Mouse (Mus musculus) small intestine, adult 2 months (tissue): ENCODE measurements around the gene Man1c1. TPM values are rescaled to one million over a fixed set of nuclear protein-coding genes. Genes with fewer than 3 reads are reported as not detected.

Source experiments
- H3K27ac ChIP-seq: fragments of 200-500 bp; 2 replicates; pipeline ENCODE4 v1.5.1; 2012; ENCODE audit warnings: low read depth, low read length, control low read depth, inconsistent platforms; ENCODE audit not compliant: insufficient read depth
- H3K27me3 ChIP-seq: fragments of 200-500 bp; 2 replicates; pipeline ENCODE4 v1.6.1; 2012; ENCODE audit warnings: mild to moderate bottlenecking, moderate library complexity, low read length, inconsistent platforms; ENCODE audit not compliant: control insufficient read depth, insufficient read depth
- H3K36me3 ChIP-seq: fragments of 200-500 bp; 2 replicates; pipeline ENCODE4 v1.6.1; 2012; ENCODE audit warnings: mild to moderate bottlenecking, low read length, control low read depth, inconsistent platforms; ENCODE audit not compliant: control insufficient read depth, insufficient read depth
- H3K4me1 ChIP-seq: fragments of 200-500 bp; 2 replicates; pipeline ENCODE4 v1.6.1; 2012; ENCODE audit warnings: low read length, inconsistent platforms, mixed read lengths; ENCODE audit not compliant: control insufficient read depth, insufficient read depth, insufficient read length
- H3K4me3 ChIP-seq: fragments of 200-500 bp; 2 replicates; pipeline ENCODE4 v1.5.1; 2012; ENCODE audit warnings: low read depth, mild to moderate bottlenecking, control low read depth, inconsistent platforms, low read length, moderate library complexity
- CTCF ChIP-seq: fragments of 200-500 bp; IDR thresholded peaks from 2 replicates; pipeline ENCODE4 v1.5.1; 2012; ENCODE audit warnings: low read depth, mild to moderate bottlenecking, control low read depth, inconsistent platforms, low read length, moderate library complexity, mixed read lengths; ENCODE audit not compliant: insufficient replicate concordance, insufficient read length; ENCODE audit errors: extremely low read depth
- POLR2A ChIP-seq: fragments of 200-500 bp; IDR thresholded peaks from 2 replicates; pipeline ENCODE4 v1.6.1; 2012; ENCODE audit warnings: low read depth, mild to moderate bottlenecking, control low read depth, inconsistent platforms, low read length, moderate library complexity
- WGBS: fragments of 180-500 bp; shearing (Covaris S2); methylation state at CpG from one replicate; pipeline ENCODE4 v1.1.7; 2018; 5-methylcytosine and 5-hydroxymethylcytosine counted together
- polyA plus RNA-seq: library from polyadenylated mRNA; depleted of rRNA; stranded (reverse); fragments of >200 nt; gene quantifications from 2 replicates; pipeline ENCODE4 v1.2.3, GENCODE M21; 2012

The Man1c1 gene
- polyA plus RNA-seq, 1 experiment = 3.7 TPM

- 2% methylated on average over 89 of the region's 90 CpGs for WGBS
- Histone ChIP-seq H3K4me3 (peak overlapping the region; percentile 74), H3K27ac (no peak overlapping the region), H3K27me3 (peaks cover 32% of the 10 kb centered on the region), H3K36me3 (no peaks in the 10 kb centered on the region), H3K4me1 (peaks cover 13% of the 10 kb centered on the region)
- TF ChIP-seq POLR2A = no peak
- TF ChIP-seq CTCF = no peak
Observed at GRCm38 (mm10) chr4:134702981-134703834, 882 bp downstream of the Man1c1 start.

GRCm38 (mm10) chr4:134701934-134702333 is 2.2 kb downstream of the Man1c1 start:
- H3K27me3 ChIP-seq = peaks cover 32% of the 10 kb centered on the region
- H3K4me1 ChIP-seq = peaks cover 13% of the 10 kb centered on the region
- no peak for TF ChIP-seq POLR2A
- peak; percentile 81 for TF ChIP-seq CTCF
- H3K27ac ChIP-seq = no peak overlapping the region
- 8% methylated on average over 6 of the region's 6 CpGs for WGBS
- H3K4me3 ChIP-seq = peak overlapping the region; percentile 23; the same call in 1 of the 2 replicates
- H3K36me3 ChIP-seq = no peaks in the 10 kb centered on the region

GRCm38 (mm10) chr4:134700911-134701310 is 3.2 kb downstream of the Man1c1 start:
- WGBS = 79% methylated on average over 2 of the region's 2 CpGs
- Histone ChIP-seq H3K27me3 (peaks cover 32% of the 10 kb centered on the region), H3K27ac (no peak overlapping the region), H3K4me1 (peaks cover 13% of the 10 kb centered on the region), H3K36me3 (no peaks in the 10 kb centered on the region), H3K4me3 (no peak overlapping the region)
- TF ChIP-seq POLR2A = no peak
- TF ChIP-seq CTCF = no peak

DNA sequence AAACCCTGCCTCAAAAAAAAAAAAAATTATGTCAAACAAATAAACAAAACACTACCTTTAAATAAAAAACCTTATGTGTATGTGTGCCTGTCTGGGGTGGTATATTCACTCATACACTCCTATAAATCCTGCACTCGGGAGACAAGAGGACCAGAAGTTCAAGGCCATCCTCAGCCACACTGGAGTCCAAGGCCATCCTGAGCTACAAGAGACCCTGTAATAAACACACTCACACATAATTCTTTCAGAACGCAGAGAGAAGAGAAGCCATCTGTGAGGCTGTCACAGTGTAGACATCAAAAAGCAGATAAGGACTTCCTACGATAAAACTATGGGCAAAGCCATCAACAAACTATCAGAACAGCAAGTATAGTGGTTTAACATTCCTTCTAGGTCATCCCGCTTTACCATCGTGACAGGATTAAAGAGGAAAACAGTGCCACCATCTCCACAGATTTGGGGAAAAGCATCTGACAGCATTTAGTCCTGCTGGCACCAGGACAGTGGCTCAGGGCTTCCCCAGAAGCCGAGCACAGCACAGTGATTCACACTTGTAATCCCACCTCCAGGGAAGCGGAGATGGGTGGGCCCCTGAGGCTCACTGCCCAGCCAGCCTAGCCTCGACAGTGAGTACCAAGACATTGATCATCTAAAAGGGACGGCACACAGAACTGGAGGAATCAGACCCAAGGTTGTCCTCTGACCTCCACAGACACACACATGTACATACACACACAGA is 10.7 kb downstream of the Man1c1 start:
- no peak overlapping the region for H3K27ac ChIP-seq
- H3K36me3 ChIP-seq = no peaks in the 10 kb centered on the region
- no peaks in the 10 kb centered on the region for H3K4me1 ChIP-seq
- no peaks in the 10 kb centered on the region for H3K27me3 ChIP-seq
- TF ChIP-seq POLR2A (no peak), CTCF (no peak)
- 65% methylated on average over 9 of the region's 9 CpGs for WGBS
- no peak overlapping the region for H3K4me3 ChIP-seq

DNA sequence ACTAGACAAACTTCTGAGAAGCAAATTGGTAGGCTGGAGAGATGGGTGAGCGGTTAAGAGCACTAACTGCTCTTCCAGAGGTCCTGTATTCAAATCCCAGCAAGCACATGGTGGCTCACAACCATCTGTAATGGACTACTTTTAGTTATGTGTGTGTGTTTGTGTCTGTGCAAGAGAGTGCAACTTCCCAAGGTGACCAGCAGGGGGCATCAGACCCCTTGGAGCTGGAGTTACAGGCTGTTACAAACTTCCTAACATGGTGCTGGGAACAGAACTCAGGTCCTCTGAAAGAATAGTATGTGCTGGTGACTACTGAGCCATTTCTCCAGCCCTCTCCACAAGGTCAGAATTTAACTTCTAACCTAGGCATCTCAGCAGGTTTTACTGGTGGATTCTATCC is 11.7 kb downstream of the Man1c1 start:
- H3K27ac ChIP-seq = no peak overlapping the region
- no peaks in the 10 kb centered on the region for H3K4me1 ChIP-seq
- TF ChIP-seq POLR2A (no peak), CTCF (no peak)
- 96% methylated on average over 1 of the region's 1 CpGs for WGBS
- no peaks in the 10 kb centered on the region for H3K36me3 ChIP-seq
- H3K4me3 ChIP-seq = no peak overlapping the region
- no peaks in the 10 kb centered on the region for H3K27me3 ChIP-seq

DNA sequence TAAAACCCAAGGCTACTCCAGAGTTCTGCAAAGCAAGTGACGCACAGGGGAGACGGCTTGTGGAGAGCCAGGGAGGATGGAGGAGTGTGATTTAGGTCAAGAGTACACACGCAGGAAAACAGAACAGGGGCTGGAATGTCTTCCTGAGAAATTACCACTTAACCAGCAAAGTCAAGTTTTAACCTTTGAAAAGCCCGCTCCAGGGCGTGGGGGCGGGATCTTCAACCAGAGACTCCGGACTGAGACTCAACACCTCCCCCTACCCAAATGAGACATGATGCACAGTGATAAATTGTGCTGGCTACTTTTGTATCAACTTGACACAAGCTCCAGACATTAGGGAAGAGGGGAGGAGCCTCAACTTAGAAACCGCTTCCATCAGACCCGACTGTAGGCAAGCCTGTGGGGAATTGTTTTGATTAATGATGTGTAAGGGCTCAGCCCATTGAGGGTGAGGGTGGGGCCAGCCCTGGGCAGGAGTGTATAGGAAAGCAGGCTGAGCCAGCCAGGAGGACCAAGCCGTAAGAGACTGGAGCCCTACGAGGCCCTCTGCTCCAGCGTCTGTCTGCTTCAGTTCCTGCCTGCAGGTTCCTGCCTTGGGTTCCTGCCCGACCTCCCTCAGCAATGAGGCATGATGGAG is 17.9 kb downstream of the Man1c1 start:
- H3K4me1 ChIP-seq = peaks cover 4% of the 10 kb centered on the region; the same call in 1 of the 2 replicates
- no peaks in the 10 kb centered on the region for H3K36me3 ChIP-seq
- H3K4me3 ChIP-seq = no peak overlapping the region
- WGBS = 78% methylated on average over 13 of the region's 13 CpGs
- no peak overlapping the region for H3K27ac ChIP-seq
- no peaks in the 10 kb centered on the region for H3K27me3 ChIP-seq
- TF ChIP-seq POLR2A (no peak), CTCF (no peak)
